Mouse (Mus musculus) cerebellum, postnatal 14 days (tissue): ENCODE measurements at regions not wholly inside any gene's neighbourhood (a gene's known extent, or its start where the extent isn't known, plus 50 kb on each side); places are given as distances from the start of the nearest gene placed in this dataset.
A peak's percentile ranks its signal among the peaks of the same experiment; 100 is the strongest.

ENCODE experiments used
- DNase-seq, 2 experiments: peaks; one replicate each; pipeline ENCODE4 v3.0.0; 2021; ENCODE audit warnings: mixed read lengths in 2 of 2

DNA sequence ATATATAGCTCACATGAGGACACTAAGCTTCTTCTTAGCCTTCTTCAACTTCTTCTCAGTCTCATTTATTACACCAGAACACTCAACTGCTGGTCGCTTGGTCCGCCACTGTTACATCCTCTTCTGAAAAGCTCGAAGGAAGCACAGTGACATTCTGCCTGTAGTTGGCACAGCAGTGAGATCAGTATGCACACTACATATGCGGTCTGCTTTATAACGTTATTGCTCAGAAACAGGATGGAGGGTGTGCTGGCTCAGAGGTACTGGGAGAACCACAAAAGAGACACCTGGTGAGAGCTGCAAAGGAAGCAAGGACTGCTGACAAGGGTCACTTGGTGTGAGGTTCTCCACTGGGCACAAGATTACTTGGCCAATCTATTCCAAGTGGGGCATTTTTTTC lies 179.5 kb downstream of the Ets1 start:
- DNase-seq = no peak

DNA sequence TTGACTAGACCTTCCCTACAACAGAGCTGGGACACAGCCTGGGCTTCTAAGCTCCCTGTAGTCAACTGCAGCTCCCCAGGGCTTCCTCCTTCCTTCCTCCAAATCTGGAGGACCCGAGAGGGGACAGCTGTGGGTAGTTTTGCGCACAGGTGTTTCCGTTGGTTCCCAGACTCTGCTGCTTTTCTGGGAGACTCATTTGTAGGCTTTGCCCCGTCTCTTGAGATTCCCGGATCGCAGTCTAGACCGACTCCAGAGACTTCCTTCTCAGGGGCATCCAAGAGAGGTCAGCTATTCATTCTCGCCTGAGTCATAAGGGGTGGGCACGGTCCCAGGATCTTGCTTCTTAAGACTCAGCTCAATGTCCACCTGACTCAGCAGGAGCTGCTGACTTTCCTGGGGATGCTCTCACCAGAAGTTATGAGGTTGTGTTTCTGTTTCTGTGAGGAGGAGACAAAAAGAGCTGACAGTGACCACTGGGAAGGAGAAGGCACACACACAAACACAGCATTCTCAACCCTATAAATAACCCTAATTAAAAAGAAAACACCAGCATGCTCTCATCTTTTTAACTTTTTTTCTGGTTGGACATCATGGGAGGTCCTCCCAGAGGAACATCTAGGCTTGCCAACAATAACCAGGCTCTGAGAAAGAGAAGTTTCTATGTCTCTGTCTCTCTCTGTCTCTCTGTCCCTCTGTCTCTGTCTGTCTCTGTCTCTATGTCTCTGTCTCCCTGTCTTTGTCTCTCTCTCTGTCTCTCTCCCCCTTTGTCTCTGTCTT lies 180.8 kb downstream of the Ets1 start:
- DNase-seq = no peak

DNA sequence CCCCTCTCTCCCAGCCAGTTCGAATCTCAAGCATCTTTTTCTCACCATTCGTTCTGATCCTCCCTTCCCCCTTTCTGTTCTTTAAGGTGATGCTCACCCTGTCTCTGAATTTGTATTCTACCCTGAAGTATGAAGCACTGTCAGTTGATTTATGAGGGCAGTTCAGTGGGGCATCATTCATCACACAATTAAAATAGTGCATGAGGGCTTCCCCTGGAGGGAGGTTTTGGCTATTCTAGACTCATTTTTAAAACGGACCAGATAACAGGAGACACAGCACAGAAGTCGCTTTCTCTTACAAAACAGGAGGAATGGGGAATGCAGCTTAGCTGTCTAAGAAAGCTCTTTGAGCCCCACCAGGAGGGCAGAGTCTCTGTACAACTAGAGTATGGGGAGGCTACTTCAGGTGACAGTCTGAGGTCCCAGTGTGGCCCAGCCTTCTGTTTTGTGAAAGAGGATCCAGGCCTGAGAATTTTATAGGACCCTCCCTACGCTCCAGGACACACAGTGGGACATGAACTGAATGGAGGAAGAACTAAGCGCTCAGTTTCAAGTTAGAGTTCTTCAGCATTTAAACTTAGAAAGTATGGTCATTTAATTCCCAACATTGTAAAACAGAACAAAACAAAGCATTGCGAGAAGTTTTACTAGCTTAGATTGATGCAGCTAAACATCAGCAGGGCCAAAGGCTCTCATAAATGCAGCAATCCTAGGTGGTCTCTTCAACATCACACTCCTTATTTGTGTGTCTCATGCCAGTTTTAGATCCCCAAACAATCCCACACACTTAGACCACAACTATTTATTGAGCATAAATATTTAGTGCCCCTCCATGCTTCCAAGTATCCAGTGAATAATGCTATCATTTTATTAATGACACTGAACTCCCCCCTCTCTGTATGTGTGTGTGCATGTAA lies 181.7 kb downstream of the Ets1 start:
- DNase-seq = no peak

DNA sequence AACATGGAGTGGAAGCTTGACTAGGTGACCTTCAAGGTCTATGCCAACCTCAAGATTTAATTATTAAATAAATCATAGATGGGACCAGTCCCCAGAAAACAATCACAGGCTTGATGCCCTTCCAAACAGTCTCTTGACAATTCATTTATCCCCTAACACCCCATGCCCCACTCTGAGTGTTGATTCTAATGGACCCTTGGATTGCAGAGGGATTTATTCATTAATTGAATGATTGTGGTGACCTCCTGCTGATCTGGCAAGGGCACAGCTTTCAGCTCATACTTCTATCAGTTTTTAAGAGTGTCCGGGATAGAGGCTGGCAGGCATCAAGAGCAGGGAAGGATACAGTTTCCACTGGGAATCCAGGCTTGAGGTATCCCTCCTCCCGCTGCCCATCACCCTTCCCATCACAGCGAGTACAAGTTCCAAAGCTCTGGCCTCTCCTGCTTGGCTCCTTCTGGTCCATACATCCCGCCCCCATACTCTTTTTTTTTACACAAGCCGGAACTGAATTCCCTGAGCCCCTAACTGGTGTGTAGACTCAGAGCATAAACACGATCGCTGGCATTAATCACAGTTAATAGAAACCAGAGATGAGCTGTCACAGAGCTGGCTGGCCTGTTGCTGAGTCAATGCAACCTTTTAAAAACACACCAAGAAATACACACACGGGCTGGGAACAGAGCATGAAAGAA lies 187.6 kb downstream of the Ets1 start:
- no peak for DNase-seq

DNA sequence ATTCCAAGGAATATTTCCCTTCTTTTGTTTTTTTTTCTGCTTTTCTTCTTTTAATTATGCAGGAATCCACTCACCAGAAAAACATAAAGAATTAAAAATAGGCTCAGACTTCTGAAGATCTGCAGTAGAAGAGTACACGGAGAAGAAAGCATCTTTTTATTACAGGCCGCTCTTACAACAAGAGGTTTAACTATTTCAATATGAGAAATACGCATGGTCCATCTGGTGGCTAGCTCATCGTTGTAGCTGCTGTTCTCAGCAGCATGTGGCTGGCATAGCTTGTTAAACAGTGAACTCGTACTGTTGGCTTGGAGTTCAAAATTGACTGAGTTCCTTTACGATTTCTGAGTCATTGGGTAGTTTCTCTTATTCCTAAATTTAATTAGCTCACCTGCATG lies 188.1 kb downstream of the Ets1 start:
- no peak for DNase-seq

DNA sequence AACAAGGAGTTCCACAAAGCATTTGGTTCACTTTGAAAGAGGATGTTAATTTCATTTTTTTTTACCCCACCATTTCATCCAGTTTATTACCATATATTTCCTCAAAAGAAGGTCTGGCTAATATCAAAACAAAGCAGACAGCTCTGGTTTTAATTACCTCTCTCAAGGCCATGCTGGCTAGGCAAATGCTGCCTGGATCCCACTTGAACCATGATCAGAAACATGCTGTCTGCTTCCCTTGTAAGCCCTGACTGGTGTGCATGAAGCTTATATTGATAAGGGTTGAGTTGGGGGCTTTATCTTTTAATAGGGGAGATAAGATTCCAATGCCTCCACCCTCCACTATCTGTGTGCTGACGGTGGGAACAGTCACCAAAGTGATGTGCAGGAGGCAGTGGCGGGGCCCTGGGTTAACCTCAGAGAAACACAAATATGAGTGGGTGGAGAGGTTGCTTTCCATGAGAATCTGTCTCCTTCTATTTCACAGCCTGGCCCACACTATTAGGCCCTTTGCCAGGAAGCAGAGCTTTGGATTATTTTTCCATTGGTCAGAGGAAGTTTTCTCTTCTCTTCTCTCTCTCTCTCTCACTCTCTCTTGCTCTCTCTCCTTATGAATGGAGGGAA lies 194.4 kb downstream of the Ets1 start:
- DNase-seq = no peak

DNA sequence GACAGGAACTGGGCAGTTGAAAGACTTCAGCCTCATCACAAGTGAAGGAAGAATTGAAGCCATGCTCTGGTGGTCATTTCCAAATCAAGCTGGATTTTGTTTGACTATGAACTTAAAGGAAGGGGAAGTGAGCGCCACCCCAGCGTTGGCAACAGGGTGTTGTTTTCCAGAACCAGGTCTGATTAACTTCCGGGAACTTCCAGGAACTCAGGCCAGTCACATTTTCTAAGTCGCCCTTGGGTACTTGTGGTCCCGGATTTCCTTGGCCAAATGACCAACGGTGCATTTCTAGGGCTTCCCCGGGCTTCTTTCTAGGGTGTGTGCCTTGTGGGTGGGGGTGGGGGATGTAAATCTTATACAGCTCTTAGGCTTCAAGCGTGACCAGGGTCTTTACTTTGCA lies 197.4 kb downstream of the Ets1 start:
- no peak for DNase-seq

DNA sequence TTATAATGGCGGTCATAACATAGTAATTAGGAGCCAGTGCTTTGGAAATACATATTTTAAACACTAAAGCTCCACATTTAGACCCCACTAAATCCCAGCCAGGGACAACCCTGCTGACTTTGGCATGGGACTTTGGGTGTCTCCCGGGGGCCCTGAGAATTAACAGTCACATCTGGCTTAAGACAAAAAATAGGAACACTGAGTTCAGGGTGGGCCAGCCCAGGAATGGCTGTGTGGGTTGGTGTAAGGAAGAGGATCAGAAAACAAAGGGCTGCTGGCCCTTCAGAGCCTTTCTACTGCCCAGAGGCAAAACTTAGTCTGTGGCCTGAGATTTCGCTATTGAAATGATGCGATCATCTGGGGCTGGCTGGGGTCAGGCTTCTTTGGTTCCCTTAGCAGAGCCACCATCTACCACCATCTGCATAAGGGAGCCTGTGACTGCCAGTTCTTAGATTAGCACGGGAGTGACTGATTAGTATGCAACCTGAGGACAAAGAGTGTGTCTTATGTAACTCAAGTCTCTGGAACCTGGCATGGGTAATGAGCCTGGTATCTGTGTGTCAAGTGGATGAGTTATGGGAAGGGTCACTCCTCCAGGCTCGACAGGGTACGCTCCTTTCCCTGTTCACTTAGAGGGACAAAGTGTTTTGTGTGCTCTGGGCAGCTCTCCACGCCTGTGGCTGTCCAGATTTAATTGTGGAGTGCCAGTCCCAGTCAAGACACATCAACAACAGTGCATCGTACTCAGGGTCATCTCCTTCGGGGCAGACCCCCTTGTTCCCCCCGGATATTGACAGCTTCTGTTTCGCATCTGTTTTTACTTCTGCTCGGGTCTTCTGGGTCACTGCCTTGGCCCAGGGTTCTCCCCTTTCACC lies 199.0 kb downstream of the Ets1 start:
- no peak for DNase-seq

DNA sequence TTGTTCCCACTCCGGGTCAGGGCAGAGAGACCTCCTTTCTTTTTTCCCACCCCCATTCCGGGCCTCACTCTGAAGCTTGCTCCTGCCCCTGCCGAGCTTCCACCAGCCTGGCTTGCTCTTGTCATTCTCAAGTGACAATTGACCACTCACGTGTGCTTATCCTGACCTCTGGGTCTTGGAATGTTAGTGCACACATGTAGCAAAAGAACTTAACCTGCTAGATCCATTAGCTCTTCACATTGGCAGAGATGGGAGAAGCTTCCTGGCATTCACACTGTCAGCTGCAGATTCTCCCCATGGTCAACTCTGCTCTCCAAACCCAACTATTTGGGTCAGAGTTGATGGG lies 199.6 kb downstream of the Ets1 start:
- no peak for DNase-seq

DNA sequence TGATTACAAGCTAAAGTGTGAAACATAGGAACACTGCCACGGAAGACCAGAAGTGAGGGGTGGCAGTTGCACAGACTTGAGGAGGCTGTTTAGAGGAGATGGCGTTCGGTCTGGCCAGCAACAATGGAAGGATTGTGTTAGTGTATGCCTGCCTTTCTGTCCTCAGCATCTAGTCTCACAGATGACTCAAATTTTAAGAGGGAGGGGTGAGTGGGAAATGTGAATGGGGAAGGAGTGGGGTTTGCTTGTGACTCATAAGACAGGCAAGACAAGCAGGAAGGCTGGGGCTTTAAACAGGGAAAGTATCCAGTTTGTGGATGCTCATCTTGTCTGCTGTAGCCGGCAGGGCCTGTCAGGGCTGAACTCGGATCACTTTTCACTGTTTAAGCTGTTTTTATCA lies 200.3 kb downstream of the Ets1 start:
- no peak for DNase-seq

DNA sequence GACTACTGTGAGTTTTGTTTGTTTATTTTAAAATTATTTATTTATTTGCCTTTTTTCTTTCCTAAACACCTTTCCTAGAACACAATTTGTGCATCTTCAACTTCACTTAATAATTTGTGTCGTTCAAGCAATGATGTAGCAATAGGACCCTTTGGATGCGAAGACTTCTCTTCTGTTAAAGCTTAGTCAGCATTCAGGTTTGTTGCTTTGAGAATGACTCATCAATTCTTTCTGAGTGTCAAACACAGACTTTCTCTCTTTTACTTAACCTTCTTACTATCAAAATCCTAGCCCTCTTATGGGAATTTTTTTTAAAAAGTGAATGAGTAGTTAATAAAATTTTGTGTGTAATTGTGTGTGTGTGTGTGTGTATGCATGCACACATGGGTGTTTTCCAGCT lies 211.3 kb downstream of the Ets1 start:
- DNase-seq = no peak

DNA sequence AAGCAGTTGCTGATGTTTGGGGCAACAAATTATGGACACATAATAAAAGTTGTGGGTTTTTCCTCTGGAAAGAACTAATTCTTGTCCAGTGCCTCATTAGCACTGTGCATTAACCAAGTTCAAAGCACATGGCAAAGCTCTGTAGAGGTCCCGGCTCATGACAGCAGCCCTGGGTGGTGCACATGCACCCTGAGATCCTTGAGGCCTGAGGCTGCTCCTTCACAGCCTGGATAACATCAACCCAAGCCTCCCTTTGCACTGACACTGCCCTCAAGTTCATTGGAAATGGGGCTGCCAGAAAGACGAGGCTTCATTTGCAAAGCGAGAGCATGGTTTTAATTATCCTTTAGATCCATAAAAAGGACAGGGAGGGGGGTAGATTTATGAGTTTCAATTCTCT lies 216.3 kb downstream of the Ets1 start:
- DNase-seq = no peak

DNA sequence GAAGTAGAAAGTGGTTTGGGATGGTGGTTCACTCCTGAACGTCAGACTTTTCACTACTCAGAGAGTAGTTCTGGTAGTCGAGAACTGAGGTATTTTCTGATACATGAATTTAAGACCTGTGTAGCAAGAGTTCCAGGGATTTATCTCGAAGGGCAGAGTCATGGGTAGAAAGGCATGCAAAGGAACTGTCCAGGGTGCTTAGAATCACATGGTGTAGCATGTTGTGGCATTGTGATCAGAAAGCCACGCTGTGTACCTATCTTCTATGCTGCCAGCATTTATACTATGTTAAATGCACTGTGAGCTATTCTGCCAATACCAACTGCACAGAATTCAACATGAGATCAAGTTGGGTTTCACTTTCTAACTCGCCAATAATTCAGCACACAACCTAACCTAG lies 227.3 kb downstream of the Ets1 start:
- DNase-seq = no peak

DNA sequence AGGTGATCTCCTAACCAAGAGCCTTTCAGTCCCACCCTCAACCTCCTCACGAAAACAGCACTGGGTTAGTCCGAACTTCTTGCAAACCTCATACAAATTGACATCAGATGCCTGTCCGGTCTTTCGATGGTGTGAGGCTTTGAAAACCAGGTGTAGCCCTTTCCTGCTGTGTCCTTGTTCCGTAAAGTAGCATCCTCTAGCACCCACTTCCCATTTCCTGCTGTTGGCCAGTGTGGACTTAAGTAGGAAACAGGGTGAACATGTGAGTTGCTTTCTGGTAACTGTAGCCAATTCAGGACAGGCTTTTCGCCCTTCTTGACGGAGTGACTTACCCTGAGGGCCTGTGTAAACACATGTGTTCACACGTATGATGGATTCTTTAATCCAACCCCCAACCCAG lies 232.9 kb downstream of the Ets1 start:
- no peak for DNase-seq

DNA sequence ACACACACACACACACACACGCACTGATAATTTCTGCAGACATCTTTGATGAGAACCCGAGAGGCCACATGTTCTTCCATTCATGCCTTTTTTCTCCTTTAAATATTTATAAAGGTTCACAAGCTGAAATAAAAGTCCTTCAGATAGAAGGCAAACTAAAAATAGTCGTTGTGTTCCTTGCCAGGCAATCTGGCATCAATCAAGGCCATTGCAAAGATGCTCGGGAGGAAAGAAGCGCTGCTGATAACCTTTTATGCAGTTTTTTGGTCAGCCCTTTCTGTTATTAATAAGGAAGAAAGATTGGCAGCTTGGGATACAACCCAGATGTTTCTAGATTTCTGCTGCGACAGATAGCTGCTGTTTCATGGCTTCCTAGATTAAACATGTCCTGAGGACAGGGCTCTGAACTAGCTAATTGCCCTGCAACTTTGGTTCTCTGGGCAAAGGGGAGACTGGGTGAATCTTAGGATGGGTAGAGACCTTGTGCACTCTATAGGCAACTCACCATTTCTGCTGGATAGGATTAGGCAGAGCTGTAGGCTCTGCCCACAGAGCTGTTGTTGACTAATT lies 238.4 kb downstream of the Ets1 start:
- DNase-seq = peak; percentile 3

DNA sequence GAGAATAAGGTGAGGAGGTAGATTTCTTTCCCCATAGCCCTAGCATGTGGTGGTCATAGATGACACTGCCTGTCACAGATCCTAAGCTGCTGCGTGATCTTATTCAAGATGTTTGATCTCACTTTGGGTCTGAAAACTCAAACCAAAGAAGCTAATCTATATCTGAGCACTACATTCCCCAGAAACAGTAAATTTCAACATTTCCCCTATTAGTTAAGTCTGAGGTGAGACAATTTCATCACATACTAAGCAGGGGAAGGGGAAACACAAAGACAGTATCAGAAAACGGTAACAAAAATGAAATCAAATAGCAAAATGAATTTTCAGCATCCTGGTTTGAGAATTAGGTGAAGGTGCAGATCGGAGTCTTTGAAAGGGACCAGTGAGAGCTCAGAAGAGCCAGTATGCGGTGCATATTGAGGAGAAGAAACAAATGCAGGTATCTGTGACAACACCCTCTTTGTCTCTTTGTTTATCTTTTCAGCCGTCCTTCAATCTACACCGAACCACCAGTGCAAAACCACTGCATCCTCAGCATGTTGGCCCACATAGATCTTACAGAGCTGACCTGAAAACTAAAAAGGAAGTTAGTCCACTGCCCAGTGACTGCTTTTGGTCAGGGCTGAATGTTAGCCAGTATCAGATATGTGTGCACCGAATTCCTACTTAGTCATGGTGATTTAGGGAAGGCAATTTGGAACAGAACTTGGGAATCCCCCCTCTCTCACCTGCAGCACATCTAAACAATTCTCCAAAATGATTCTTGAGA lies 247.0 kb downstream of the Ets1 start:
- DNase-seq = no peak

DNA sequence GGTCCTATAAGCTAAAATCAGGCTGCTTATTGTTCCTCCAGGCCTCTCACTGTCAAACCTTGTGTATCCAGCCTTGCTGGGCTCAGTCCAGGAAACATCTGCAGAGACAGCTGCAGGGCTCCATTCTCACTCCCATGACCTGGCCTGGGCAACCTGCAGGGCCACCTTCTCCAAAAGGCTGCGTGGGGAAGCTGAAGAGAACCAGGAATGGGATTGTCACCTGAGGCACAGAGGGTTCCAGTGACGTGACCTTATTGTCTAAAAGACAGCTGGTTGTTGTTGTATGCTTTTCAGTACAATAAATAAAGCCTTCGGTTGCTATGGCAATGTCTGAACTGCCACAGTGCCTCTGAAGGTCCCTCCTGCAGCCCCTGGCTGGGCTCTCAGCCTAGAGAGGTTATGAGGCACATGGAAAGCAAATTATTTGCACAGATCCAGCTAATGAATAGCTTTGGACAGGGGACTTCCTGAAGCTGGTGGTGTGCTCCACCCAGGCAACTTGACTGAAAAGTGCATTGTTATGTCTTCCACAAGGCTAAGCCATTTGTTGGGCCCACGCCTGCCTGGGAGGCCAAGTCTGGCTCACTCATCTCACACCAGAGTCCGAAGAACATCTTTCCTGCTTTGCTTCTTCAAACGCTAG lies 250.1 kb downstream of the Ets1 start:
- DNase-seq = no peak

DNA sequence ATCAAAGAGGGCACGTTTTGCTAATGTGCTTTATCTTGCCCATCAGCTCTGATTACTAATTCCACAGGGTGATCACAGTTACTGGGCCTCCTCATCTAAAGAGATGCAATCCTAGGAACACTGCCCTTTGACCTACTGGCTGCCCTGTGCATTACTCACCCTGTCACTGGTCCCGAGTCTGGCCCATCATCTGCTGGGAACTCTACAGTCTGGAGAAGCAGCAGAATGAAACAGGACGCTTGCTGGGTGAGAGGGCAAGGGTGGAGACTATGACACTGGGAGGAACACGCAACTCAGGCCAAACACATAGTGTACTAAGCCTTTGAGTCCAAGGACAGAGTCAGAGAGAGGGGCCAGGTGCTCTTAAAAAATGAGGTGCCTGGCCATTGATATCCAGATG lies 263.8 kb downstream of the Ets1 start:
- no peak for DNase-seq

DNA sequence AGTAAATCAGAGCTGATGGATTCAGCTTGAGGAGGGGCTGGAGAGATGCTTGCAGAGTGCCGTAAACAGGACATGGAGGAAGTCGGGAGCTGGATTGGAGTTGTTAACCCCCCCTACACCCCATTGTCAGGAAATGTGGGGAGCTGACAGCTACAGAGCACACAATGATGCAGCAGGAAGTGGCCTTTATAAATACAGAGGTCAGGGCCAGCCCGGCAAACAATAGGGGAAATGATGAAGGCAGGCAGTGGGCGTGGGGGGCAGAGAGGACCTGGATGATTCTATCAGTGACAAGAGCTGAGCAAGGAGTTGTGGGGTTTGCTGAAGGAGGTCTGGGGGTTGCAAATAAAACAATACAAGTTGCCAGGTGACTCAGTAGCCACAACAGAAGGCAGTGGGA lies 265.3 kb downstream of the Ets1 start:
- DNase-seq = no peak

DNA sequence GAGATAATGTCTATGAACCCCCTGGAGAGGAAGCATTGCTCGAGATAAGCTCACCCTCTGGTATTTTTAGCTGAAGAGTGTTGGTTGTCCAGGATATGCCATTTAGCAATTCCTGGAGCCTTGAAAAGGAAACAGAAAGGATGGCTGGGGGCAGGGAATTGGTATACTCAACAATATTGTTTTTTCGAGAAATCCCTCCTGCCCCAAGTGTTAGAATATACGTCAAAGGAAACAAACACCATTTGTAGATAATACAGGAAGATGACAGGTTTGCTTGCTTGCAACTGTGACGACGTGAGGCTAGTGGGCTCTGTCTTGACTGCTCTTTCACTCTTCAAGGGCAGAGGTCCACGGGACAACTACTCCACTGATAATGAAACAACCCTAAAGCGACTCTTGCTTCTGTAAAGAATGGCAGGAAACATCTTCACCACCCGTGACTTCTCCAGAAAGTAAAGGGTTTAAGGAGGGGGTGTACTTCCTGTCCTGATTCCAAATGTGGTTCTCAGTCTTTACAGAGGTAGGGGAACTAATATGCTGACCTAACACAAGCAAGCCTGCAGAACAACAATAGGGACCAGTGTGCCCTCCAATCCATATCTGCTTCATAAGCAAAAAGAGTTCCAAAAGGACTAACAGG lies 270.3 kb downstream of the Ets1 start:
- no peak for DNase-seq
